Mouse (Mus musculus) ES-Bruce4 (cell line): ENCODE results near the gene Cyb5r1. TPM values are rescaled to one million over a fixed set of nuclear protein-coding genes. Genes with fewer than 3 reads are reported as not detected.

Source experiments
- H3K27ac ChIP-seq: 2 replicates; pipeline ENCODE4 v1.5.1; 2012; ENCODE audit warnings: low read length, inconsistent platforms; ENCODE audit not compliant: insufficient read depth
- H3K27me3 ChIP-seq: 2 replicates; pipeline ENCODE4 v1.6.1; 2012; ENCODE audit warnings: mild to moderate bottlenecking, low read length, inconsistent platforms; ENCODE audit not compliant: control insufficient read depth, poor library complexity, insufficient read depth, severe bottlenecking
- H3K36me3 ChIP-seq: 2 replicates; pipeline ENCODE4 v1.6.1; 2012; ENCODE audit warnings: inconsistent platforms, mild to moderate bottlenecking, low read length, moderate library complexity; ENCODE audit not compliant: control insufficient read depth, poor library complexity, insufficient read depth, severe bottlenecking
- H3K4me1 ChIP-seq: one replicate; pipeline ENCODE4 v1.8.1; 2011; ENCODE audit warnings: low read length; ENCODE audit not compliant: control insufficient read depth, insufficient read depth
- H3K4me3 ChIP-seq: 2 replicates; pipeline ENCODE4 v1.5.1; 2011; ENCODE audit warnings: low read depth, mild to moderate bottlenecking, low read length
- H3K9ac ChIP-seq: 2 replicates; pipeline ENCODE4 v1.6.1; 2012; ENCODE audit warnings: low read depth, mild to moderate bottlenecking, inconsistent platforms; ENCODE audit not compliant: poor library complexity, severe bottlenecking
- H3K9me3 ChIP-seq: replicated peaks from 2 replicates; pipeline ENCODE4 v1.6.1; 2012; ENCODE audit warnings: mild to moderate bottlenecking, low read length, inconsistent platforms; ENCODE audit not compliant: control insufficient read depth, poor library complexity, insufficient read depth, severe bottlenecking
- CTCF ChIP-seq: IDR thresholded peaks from one replicate; pipeline ENCODE4 v1.8.1; 2011; ENCODE audit warnings: low read depth, low read length
- EP300 ChIP-seq: IDR thresholded peaks from 2 replicates; pipeline ENCODE4 v1.6.1; 2011; ENCODE audit warnings: low read depth, low read length; ENCODE audit not compliant: insufficient read depth
- POLR2A ChIP-seq: IDR thresholded peaks from one replicate; pipeline ENCODE4 v1.8.1; 2011; ENCODE audit warnings: low read length; ENCODE audit not compliant: insufficient read depth
- polyA plus RNA-seq: library from polyadenylated mRNA; stranded (reverse); fragments of >200 nt; gene quantifications from 2 replicates; pipeline ENCODE4 v1.2.4, GENCODE M21; 2011; ENCODE audit warnings: low read depth; ENCODE audit not compliant: missing spikeins, insufficient read depth, insufficient read length

The Cyb5r1 gene
- polyA plus RNA-seq, 1 experiment, result 70.8 TPM

- no peaks in the 10 kb centered on the region for H3K36me3 ChIP-seq
- H3K27ac ChIP-seq, result peak overlapping the region; percentile 46; the same call in 1 of the 2 replicates
- 0 out of 2 replicates have a peak, but pooled peaks cover 3% of the 10 kb centered on the region for H3K9me3 ChIP-seq
- H3K27me3 ChIP-seq, result no peaks in the 10 kb centered on the region
- TF ChIP-seq POLR2A (no peak), EP300 (0 out of 2 replicates have a peak, but pooled peaks have one; percentile 12), CTCF (no peak)
- no peak overlapping the region for H3K9ac ChIP-seq
- H3K4me3 ChIP-seq, result no peak overlapping the region
- peaks cover 2% of the 10 kb centered on the region for H3K4me1 ChIP-seq
Measured at GRCm38 (mm10) chr1:134384581-134384980, 20.8 kb upstream of the Cyb5r1 start.

- Histone ChIP-seq H3K9ac (no peak overlapping the region), H3K4me1 (peaks cover 2% of the 10 kb centered on the region), H3K36me3 (no peaks in the 10 kb centered on the region), H3K27me3 (no peaks in the 10 kb centered on the region), H3K9me3 (0 out of 2 replicates have a peak, but pooled peaks cover 3% of the 10 kb centered on the region), H3K4me3 (no peak overlapping the region), H3K27ac (peak overlapping the region; percentile 46)
- TF ChIP-seq EP300 (no peak), CTCF (no peak), POLR2A (no peak)
Measured at GRCm38 (mm10) chr1:134385176-134385575, 20.2 kb upstream of the Cyb5r1 start.

GRCm38 (mm10) chr1:134385666-134386065 is 19.7 kb upstream of the Cyb5r1 start, which contains the start of gene 4933406M09Rik:
4933406M09Rik (plus strand) TSS chr1:134385940.
- 0 out of 2 replicates have a peak, but pooled peaks cover 3% of the 10 kb centered on the region for H3K9me3 ChIP-seq
- TF ChIP-seq POLR2A (no peak), CTCF (no peak), EP300 (no peak)
- no peak within 1 kb of the TSS for H3K4me3 ChIP-seq
- H3K9ac ChIP-seq, result no peak within 1 kb of the TSS
- peak within 1 kb of the TSS; percentile 66 for H3K27ac ChIP-seq
- H3K36me3 ChIP-seq, result no peaks in the 10 kb centered on the region
- no peaks in the 10 kb centered on the region for H3K27me3 ChIP-seq
- H3K4me1 ChIP-seq, result no peaks in the 10 kb centered on the region

GRCm38 (mm10) chr1:134393827-134394226 is 11.5 kb upstream of the Cyb5r1 start:
- TF ChIP-seq POLR2A (no peak), CTCF (no peak), EP300 (no peak)
- Histone ChIP-seq H3K27ac (no peak overlapping the region), H3K9me3 (0 out of 2 replicates have a peak, but pooled peaks cover under 1% of the 10 kb centered on the region), H3K27me3 (no peaks in the 10 kb centered on the region), H3K9ac (no peak overlapping the region), H3K4me1 (no peaks in the 10 kb centered on the region), H3K4me3 (no peak overlapping the region), H3K36me3 (no peaks in the 10 kb centered on the region)

- H3K4me1 ChIP-seq, result no peaks in the 10 kb centered on the region
- no peak overlapping the region for H3K9ac ChIP-seq
- H3K4me3 ChIP-seq, result no peak overlapping the region
- TF ChIP-seq CTCF (no peak), EP300 (no peak), POLR2A (no peak)
- no peaks in the 10 kb centered on the region for H3K27me3 ChIP-seq
- H3K36me3 ChIP-seq, result no peaks in the 10 kb centered on the region
- H3K9me3 ChIP-seq, result peaks cover 10% of the 10 kb centered on the region
- H3K27ac ChIP-seq, result no peak overlapping the region
Measured at GRCm38 (mm10) chr1:134398210-134398609, 7.1 kb upstream of the Cyb5r1 start.

GRCm38 (mm10) chr1:134399735-134400134 is 5.6 kb upstream of the Cyb5r1 start:
- Histone ChIP-seq H3K36me3 (no peaks in the 10 kb centered on the region), H3K27ac (no peak overlapping the region; the same call in 1 of the 2 replicates)

More at GRCm38 (mm10) chr1:134399735-134400134, 5.6 kb upstream of the Cyb5r1 start:
- Histone ChIP-seq H3K4me1 (no peaks in the 10 kb centered on the region), H3K9ac (no peak overlapping the region), H3K9me3 (peaks cover 10% of the 10 kb centered on the region), H3K27me3 (no peaks in the 10 kb centered on the region), H3K4me3 (no peak overlapping the region)
- TF ChIP-seq EP300, result no peak
- TF ChIP-seq POLR2A, result no peak
- peak; percentile 18 for TF ChIP-seq CTCF
